Comparison of ENCODE assay signal across 13 mouse cellular contexts in genomic region chr3:110022783-110023599, GRCm38 (mm10).
DNase-seq lines count a peak whose midpoint lies in the region; ATAC-seq and TF ChIP-seq lines count a peak whose summit lies in the region.
"Had no signal": no experiment of that assay in that cellular context is flagged by ENCODE, and none has a peak within 500 bp of the region (broad histone marks: within the 10 kb centered on the region; RNA-seq: fewer than 3 reads in every experiment).

No protein-coding gene starts in this region.

- H3K27me3 ChIP-seq in heart, embryonic 10.5 days (ENCODE audit: insufficient read depth, poor library complexity, severe bottlenecking) = no peaks in the 10 kb centered on the region
- no peaks in the 10 kb centered on the region for H3K27me3 ChIP-seq in kidney, postnatal 0 days (ENCODE audit: insufficient read depth, low read length)
- no peaks in the 10 kb centered on the region for H3K27me3 ChIP-seq in embryonic facial prominence, embryonic 14.5 days (replicated peaks; ENCODE audit: control insufficient read depth, insufficient read depth, low read length)
- H3K27me3 ChIP-seq: embryonic facial prominence, embryonic 12.5 days had no signal

- H3K27ac ChIP-seq in heart, embryonic 10.5 days = no peak overlapping the region
- H3K27ac ChIP-seq in kidney, postnatal 0 days = no peak overlapping the region
- H3K27ac ChIP-seq in embryonic facial prominence, embryonic 14.5 days (replicated peaks; ENCODE audit: low read depth, low read length) = no peak overlapping the region
- H3K27ac ChIP-seq: embryonic facial prominence, embryonic 12.5 days had no signal

- no peak overlapping the region for H3K9ac ChIP-seq in kidney, postnatal 0 days (ENCODE audit: low read depth, low read length)
- no peak overlapping the region for H3K9ac ChIP-seq in embryonic facial prominence, embryonic 14.5 days (ENCODE audit: low read depth, low read length)
- H3K9ac ChIP-seq: embryonic facial prominence, embryonic 12.5 days had no signal

- H3K36me3 ChIP-seq in heart, embryonic 10.5 days = no peaks in the 10 kb centered on the region
- H3K36me3 ChIP-seq in kidney, postnatal 0 days (ENCODE audit: insufficient read depth, low read length) = no peaks in the 10 kb centered on the region
- no peaks in the 10 kb centered on the region for H3K36me3 ChIP-seq in embryonic facial prominence, embryonic 14.5 days (ENCODE audit: control insufficient read depth, insufficient read depth, low read length)
- H3K36me3 ChIP-seq: embryonic facial prominence, embryonic 12.5 days had no signal

- H3K9me3 ChIP-seq in heart, embryonic 10.5 days = no peaks in the 10 kb centered on the region
- H3K9me3 ChIP-seq in kidney, postnatal 0 days (replicated peaks; ENCODE audit: low read length) = no peaks in the 10 kb centered on the region
- H3K9me3 ChIP-seq in embryonic facial prominence, embryonic 14.5 days (ENCODE audit: control insufficient read depth, low read length) = no peaks in the 10 kb centered on the region
- H3K9me3 ChIP-seq: embryonic facial prominence, embryonic 12.5 days had no signal

- intact Hi-C loops in heart, postnatal 25 days (cut with DNase I) = no loop called here

- peak overlapping the region; percentile 18; the same call in 1 of the 2 replicates for H3K4me2 ChIP-seq in kidney, postnatal 0 days (ENCODE audit: low read length)
- no peak overlapping the region for H3K4me2 ChIP-seq in embryonic facial prominence, embryonic 14.5 days (ENCODE audit: low read depth, low read length)
- H3K4me2 ChIP-seq: embryonic facial prominence, embryonic 12.5 days had no signal

- no peak for DNase-seq in heart, embryonic 10.5 days (ENCODE audit: low spot score)
- no peak for DNase-seq in heart, postnatal 25 days (ENCODE audit: low spot score)
- peak; percentile 40 for DNase-seq in kidney, postnatal 0 days (ENCODE audit: low spot score)
- no peak for DNase-seq in kidney, adult 8-10 months
- DNase-seq in embryonic facial prominence, embryonic 14.5 days (ENCODE audit: low spot score) = peak; percentile 26
- DNase-seq in retina, embryonic 14.5 days (ENCODE audit: low spot score) = peak; percentile 8
- DNase-seq in adrenal gland, postnatal 36 days = no peak
- DNase-seq in frontal cortex, adult 2 months (ENCODE audit: extremely low spot score in 1 of 2, low spot score in 1 of 2) = no peak
- DNase-seq: B cell, adult 2 months; heart, postnatal 4 days; lung, adult 2 months; spleen, adult 18-20 months had no signal

- no peak for TF ChIP-seq CTCF in kidney, postnatal 0 days (IDR thresholded peaks at IDR 0.05; ENCODE audit: low read depth)

- WGBS in heart, embryonic 10.5 days = 33% methylated on average over 18 of the region's 18 CpGs
- WGBS in kidney, postnatal 0 days = 14% methylated on average over 18 of the region's 18 CpGs
- WGBS in embryonic facial prominence, embryonic 14.5 days = 30% methylated on average over 18 of the region's 18 CpGs

- peak overlapping the region; percentile 5; the same call in 1 of the 2 replicates for H3K4me3 ChIP-seq in heart, embryonic 10.5 days
- no peak overlapping the region for H3K4me3 ChIP-seq in kidney, postnatal 0 days (replicated peaks; ENCODE audit: low read depth, low read length)
- no peak overlapping the region for H3K4me3 ChIP-seq in embryonic facial prominence, embryonic 14.5 days (ENCODE audit: low read depth, low read length)
- H3K4me3 ChIP-seq: embryonic facial prominence, embryonic 12.5 days had no signal

- no peaks in the 10 kb centered on the region for H3K4me1 ChIP-seq in heart, embryonic 10.5 days
- no peaks in the 10 kb centered on the region for H3K4me1 ChIP-seq in kidney, postnatal 0 days (replicated peaks; ENCODE audit: insufficient read depth, low read length)
- 0 out of 2 replicates have a peak, but pooled peaks cover 8% of the 10 kb centered on the region for H3K4me1 ChIP-seq in embryonic facial prominence, embryonic 14.5 days (ENCODE audit: control insufficient read depth, insufficient read depth, low read length)

- no peak for ATAC-seq in kidney, postnatal 0 days (replicated peaks; ENCODE audit: low FRiP score, low read depth)
- ATAC-seq in embryonic facial prominence, embryonic 14.5 days (ENCODE audit: low read depth) = no peak

Comparison
In these comparisons a context has a peak if more than half of its experiments do, and no peak if none do; other contexts are left out.
1. DNase-seq: peak in kidney, postnatal 0 days (single experiment), embryonic facial prominence, embryonic 14.5 days (single experiment) and retina, embryonic 14.5 days (single experiment); none in heart, embryonic 10.5 days (single experiment), heart, postnatal 25 days (single experiment), kidney, adult 8-10 months (0 of 2), adrenal gland, postnatal 36 days (0 of 2) and frontal cortex, adult 2 months (0 of 2).